Mouse (Mus musculus) ES-Bruce4 (cell line): ENCODE data around the gene Pax5.

Experiments used
- CTCF ChIP-seq: IDR thresholded peaks from one replicate; pipeline ENCODE4 v1.8.1; 2011; ENCODE audit warnings: low read depth, low read length
- POLR2A ChIP-seq: IDR thresholded peaks from one replicate; pipeline ENCODE4 v1.8.1; 2011; ENCODE audit warnings: low read length; ENCODE audit not compliant: insufficient read depth

GRCm38 (mm10) chr4:44671486-44671885, 38.8 kb downstream of the Pax5 start:
- no peak for TF ChIP-seq CTCF
- TF ChIP-seq POLR2A, result no peak
